Mouse (Mus musculus) heart, postnatal 36 days (tissue): ENCODE measurements around the gene Olfr1037. TPM values are rescaled to one million over a fixed set of nuclear protein-coding genes. Genes with fewer than 3 reads are reported as not detected.
"Not testable (repeated sequence)": the region's sequence is repeated elsewhere in the genome, so short reads cannot be mapped to it uniquely, and the experiment has no call there.

Experiments used
- DNase-seq, 2 experiments: peaks; one replicate each; pipeline ENCODE4 v3.0.0; 2021 to 2022
- intact Hi-C: fragments of 180-260 bp; cut with DNase I; formaldehyde crosslinking; loops from one replicate; pipeline ENCODE4 v1.15.1; 2025
- total RNA-seq, 2 experiments: library from RNA; stranded (reverse); gene quantifications; 2 replicates each; pipeline ENCODE4 v1.2.3; 2021

Olfr1037 gene
- not detected for total RNA-seq

GRCm38 (mm10) chr2:86087285-86087684 lies at the start of gene Olfr1037:
TSS of gene Olfr1037 (minus strand) at chr2:86087385.
- intact Hi-C loops: no loop called here

GRCm38 (mm10) chr2:86135828-86136227 lies 48.6 kb upstream of the Olfr1037 start, which contains the start of gene Olfr1039:
TSS of gene Olfr1039 (minus strand) at chr2:86135928.
- intact Hi-C loops: no loop called here
- DNase-seq: no peak

More at GRCm38 (mm10) chr2:86087285-86087684, at the start of gene Olfr1037:
- no peak for DNase-seq

GRCm38 (mm10) chr2:86080478-86080877 lies 6.7 kb downstream of the Olfr1037 start:
- intact Hi-C loops, DNase-seq: not testable (repeated sequence)

GRCm38 (mm10) chr2:86073692-86074091 lies 13.5 kb downstream of the Olfr1037 start, which contains the start of gene Olfr1036:
TSS of gene Olfr1036 (plus strand) at chr2:86073992.
- DNase-seq, intact Hi-C loops: not testable (repeated sequence)

- intact Hi-C loops: no loop called here
- no peak for DNase-seq
These were observed 17.0 kb downstream of the Olfr1037 start for GRCm38 (mm10) chr2:86070189-86070588.

GRCm38 (mm10) chr2:86063766-86064165 lies 23.4 kb downstream of the Olfr1037 start:
- DNase-seq, intact Hi-C loops: not testable (repeated sequence)

GRCm38 (mm10) chr2:86050777-86051176 lies 36.4 kb downstream of the Olfr1037 start:
- DNase-seq, intact Hi-C loops: not testable (repeated sequence)

- no peak for DNase-seq
- intact Hi-C loops: no loop called here
These were observed 41.6 kb downstream of the Olfr1037 start, which contains the start of gene Olfr1034 for GRCm38 (mm10) chr2:86045561-86045960. TSS of gene Olfr1034 (plus strand) at chr2:86045861.

Other genes with a start within 250 kb of the Olfr1037 start
- not detected for gene Olfr1019, start 241.9 kb downstream of the Olfr1037 start, total RNA-seq
- gene Olfr1020, start 240.4 kb downstream of the Olfr1037 start, total RNA-seq: not detected
- gene Olfr1022, start 218.8 kb downstream of the Olfr1037 start, total RNA-seq: not detected
- not detected for gene Olfr1023, start 201.7 kb downstream of the Olfr1037 start, total RNA-seq
- not detected for gene Olfr1024, start 182.3 kb downstream of the Olfr1037 start, total RNA-seq
- not detected for gene Olfr1025-ps1, start 172.2 kb downstream of the Olfr1037 start, total RNA-seq
- not detected for gene Olfr1026, start 165.8 kb downstream of the Olfr1037 start, total RNA-seq
- not detected for gene Olfr1028, start 136.9 kb downstream of the Olfr1037 start, total RNA-seq
- gene Olfr1029, start 113.5 kb downstream of the Olfr1037 start, total RNA-seq: not detected
- not detected for gene Olfr1030, start 108.1 kb downstream of the Olfr1037 start, total RNA-seq
- gene Olfr1031, start 97.1 kb downstream of the Olfr1037 start, total RNA-seq: not detected
- not detected for gene Olfr1032, start 81.8 kb downstream of the Olfr1037 start, total RNA-seq
- 1 to 10 TPM; 1.6 to 7.4 TPM for gene Olfr1033, start 66.8 kb downstream of the Olfr1037 start, total RNA-seq
- gene Olfr1034, start 41.5 kb downstream of the Olfr1037 start, total RNA-seq: under 1 TPM; 0.08 to 0.11 TPM
- not detected for gene Olfr1036, start 13.4 kb downstream of the Olfr1037 start, total RNA-seq
- gene Olfr1039, start 48.5 kb upstream of the Olfr1037 start, total RNA-seq: not detected
- not detected for gene Olfr1040, start 59.3 kb upstream of the Olfr1037 start, total RNA-seq
- not detected for gene Olfr1042, start 74.5 kb upstream of the Olfr1037 start, total RNA-seq
- gene Olfr1043, start 80.1 kb upstream of the Olfr1037 start, total RNA-seq: not detected
- gene Olfr1044, start 90.4 kb upstream of the Olfr1037 start, total RNA-seq: not detected
- not detected for gene Olfr52, start 98.3 kb upstream of the Olfr1037 start, total RNA-seq
- gene Olfr1045, start 115.6 kb upstream of the Olfr1037 start, total RNA-seq: not detected
- not detected for gene Olfr1046, start 131.9 kb upstream of the Olfr1037 start, total RNA-seq
- gene Olfr1047, start 144.0 kb upstream of the Olfr1037 start, total RNA-seq: not detected
- not detected for gene Olfr1048, start 152.9 kb upstream of the Olfr1037 start, total RNA-seq
- not detected for gene Olfr1049, start 170.9 kb upstream of the Olfr1037 start, total RNA-seq
- not detected for gene Olfr1051, start 191.7 kb upstream of the Olfr1037 start, total RNA-seq
- gene Olfr1052, start 205.1 kb upstream of the Olfr1037 start, total RNA-seq: not detected
- gene Olfr1053, start 227.9 kb upstream of the Olfr1037 start, total RNA-seq: not detected
- gene Olfr1054, start 248.0 kb upstream of the Olfr1037 start, total RNA-seq: not detected